Mouse (Mus musculus) MEL (cell line): ENCODE measurements around the gene Usf1.

ENCODE experiments used
- CHD2 ChIP-seq: IDR thresholded peaks from 2 replicates; pipeline ENCODE4 v1.6.1; 2011; ENCODE audit warnings: low read length, improper control_type of control experiment
- CTCF ChIP-seq, 3 experiments: IDR thresholded peaks in 2 of 3; conservative IDR thresholded peaks in 1 of 3; 2 replicates each; pipeline ENCODE4 v1.5.1; 2011 to 2012; ENCODE audit warnings: low read length in 3 of 3, low read depth in 2 of 3, mild to moderate bottlenecking in 2 of 3, improper control_type of control experiment in 1 of 3, inconsistent platforms in 1 of 3, mixed read lengths in 1 of 3, moderate library complexity in 1 of 3; ENCODE audit not compliant: control insufficient read depth in 1 of 3, insufficient read depth in 1 of 3, poor library complexity in 1 of 3, severe bottlenecking in 1 of 3
- ELF1 ChIP-seq: IDR thresholded peaks from 2 replicates; pipeline ENCODE4 v1.6.1; 2014; ENCODE audit warnings: low read depth, mild to moderate bottlenecking, inconsistent platforms, low read length, improper control_type of control experiment, moderate library complexity
- EP300 ChIP-seq, 2 experiments: IDR thresholded peaks; 2 replicates each; pipeline ENCODE4 v1.6.1; 2011; ENCODE audit warnings: improper control_type of control experiment in 2 of 2, low read length in 2 of 2, low read depth in 1 of 2, mild to moderate bottlenecking in 1 of 2
- GATA1 ChIP-seq: IDR thresholded peaks from 2 replicates; pipeline ENCODE4 v1.6.1; 2011; ENCODE audit warnings: low read depth, low read length, improper control_type of control experiment
- MAFK ChIP-seq: IDR thresholded peaks from 2 replicates; pipeline ENCODE4 v1.6.1; 2011; ENCODE audit warnings: low read depth, mild to moderate bottlenecking, low read length, improper control_type of control experiment, borderline replicate concordance
- POLR2A ChIP-seq, 2 experiments: IDR thresholded peaks; 2 replicates each; pipeline ENCODE4 v1.6.1; 2011 to 2012; ENCODE audit warnings: low read length in 2 of 2, mild to moderate bottlenecking in 2 of 2, control low read depth in 1 of 2, improper control_type of control experiment in 1 of 2, low read depth in 1 of 2, moderate library complexity in 1 of 2; ENCODE audit not compliant: control insufficient read depth in 1 of 2, insufficient read depth in 1 of 2, poor library complexity in 1 of 2
- POLR2AphosphoS2 ChIP-seq: IDR thresholded peaks from 2 replicates; pipeline ENCODE4 v1.6.1; 2011; ENCODE audit warnings: low read length, improper control_type of control experiment
- RCOR1 ChIP-seq: IDR thresholded peaks from 2 replicates; pipeline ENCODE4 v1.6.1; 2012; ENCODE audit warnings: low read depth, mild to moderate bottlenecking, inconsistent platforms, low read length, improper control_type of control experiment
- USF1 ChIP-seq: IDR thresholded peaks from 2 replicates; pipeline ENCODE4 v1.6.1; 2014; ENCODE audit warnings: low read depth, mild to moderate bottlenecking, inconsistent platforms, low read length, improper control_type of control experiment, moderate library complexity
- ZC3H11A ChIP-seq: IDR thresholded peaks from 2 replicates; pipeline ENCODE4 v1.6.1; 2012; ENCODE audit warnings: low read depth, mild to moderate bottlenecking, inconsistent platforms, low read length, improper control_type of control experiment

DNA sequence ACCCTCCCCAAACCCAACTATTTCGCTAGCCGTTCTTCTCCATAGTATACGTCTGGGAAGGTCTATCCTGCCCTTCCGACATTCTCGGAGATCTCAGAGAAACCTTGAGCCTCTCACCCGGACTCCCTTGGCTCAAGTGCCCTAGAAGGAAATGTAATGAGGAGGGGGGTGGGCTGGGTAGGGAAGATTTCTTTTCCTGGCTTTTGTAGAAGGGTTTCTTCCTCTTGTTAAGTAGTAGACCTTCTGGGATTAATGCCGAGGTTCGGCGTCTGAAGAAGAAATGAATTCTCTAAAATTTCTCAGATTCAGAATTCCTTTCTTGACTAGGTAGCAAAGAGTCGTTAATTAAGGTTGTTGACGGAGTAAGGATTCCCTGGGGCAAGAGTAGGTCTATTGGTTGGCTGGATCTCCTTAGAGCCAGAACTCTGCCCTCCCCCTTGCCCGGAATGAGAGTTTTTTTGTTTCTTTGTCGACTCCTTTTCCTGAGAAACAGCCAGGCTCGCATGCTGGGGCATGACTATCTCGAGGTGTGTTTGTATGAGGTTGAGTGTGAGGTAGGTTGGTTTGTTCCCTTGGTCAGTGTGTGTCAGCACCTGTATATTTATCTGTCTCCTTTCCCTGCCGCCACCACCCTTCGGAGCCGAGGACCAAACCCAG, 27.0 kb downstream of the Usf1 start:
- TF ChIP-seq MAFK (no peak), USF1 (no peak), POLR2A (IDR thresholded peaks at IDR 0.05; ENCODE audit: control insufficient read depth in 1 of 2, insufficient read depth in 1 of 2, low read depth in 1 of 2, low read length in 2 of 2, poor library complexity in 1 of 2) (no peak), GATA1 (no peak), CTCF (IDR thresholded peaks at IDR 0.05 in 2 of 3, conservative IDR thresholded peaks at IDR 0.05 in 1 of 3; ENCODE audit: control insufficient read depth in 1 of 3, insufficient read depth in 1 of 3, low read depth in 2 of 3, low read length in 3 of 3, poor library complexity in 1 of 3, severe bottlenecking in 1 of 3) (no peak), EP300 (IDR thresholded peaks at IDR 0.05; ENCODE audit: low read depth in 1 of 2, low read length in 2 of 2) (no peak), CHD2 (no peak), ZC3H11A (no peak), POLR2AphosphoS2 (no peak), ELF1 (no peak), RCOR1 (no peak)
